Mouse (Mus musculus) natural killer cell, adult 2 months (primary cell): ENCODE results near the gene Oaz2.

ENCODE experiments used
- DNase-seq, 2 experiments: peaks; one replicate each; pipeline ENCODE4 v3.0.0; 2022; ENCODE audit warnings: low spot score in 2 of 2

Oaz2 gene

GRCm38 (mm10) chr9:65692959-65693603, 25.3 kb downstream of the Oaz2 start:
- no peak for DNase-seq

- no peak for DNase-seq
Observed at GRCm38 (mm10) chr9:65695646-65696045, 27.8 kb downstream of the Oaz2 start.

GRCm38 (mm10) chr9:65696337-65696736, 28.5 kb downstream of the Oaz2 start:
- no peak for DNase-seq

GRCm38 (mm10) chr9:65697356-65697755, 29.6 kb downstream of the Oaz2 start:
- DNase-seq, result no peak

GRCm38 (mm10) chr9:65697992-65698391, 30.2 kb downstream of the Oaz2 start:
- DNase-seq, result no peak

- DNase-seq, result no peak
Observed at GRCm38 (mm10) chr9:65700504-65700903, 32.7 kb downstream of the Oaz2 start.

- DNase-seq, result no peak
Observed at GRCm38 (mm10) chr9:65702286-65702685, 34.5 kb downstream of the Oaz2 start.

GRCm38 (mm10) chr9:65703241-65703640, 35.4 kb downstream of the Oaz2 start:
- no peak for DNase-seq

- no peak for DNase-seq
Observed at GRCm38 (mm10) chr9:65703926-65704595, 36.3 kb downstream of the Oaz2 start.

- no peak for DNase-seq
Observed at GRCm38 (mm10) chr9:65718195-65718594, 50.4 kb downstream of the Oaz2 start.

GRCm38 (mm10) chr9:65721161-65721566, 53.4 kb downstream of the Oaz2 start:
- no peak for DNase-seq

- DNase-seq, result no peak
Observed at GRCm38 (mm10) chr9:65724471-65725290, 56.9 kb downstream of the Oaz2 start.

GRCm38 (mm10) chr9:65725291-65725622, 57.5 kb downstream of the Oaz2 start:
- no peak for DNase-seq

- DNase-seq, result no peak
Observed at GRCm38 (mm10) chr9:65726431-65726830, 58.6 kb downstream of the Oaz2 start.

GRCm38 (mm10) chr9:65727491-65727890, 59.7 kb downstream of the Oaz2 start:
- DNase-seq, result no peak

- DNase-seq, result no peak
Observed at GRCm38 (mm10) chr9:65728588-65728987, 60.8 kb downstream of the Oaz2 start.

GRCm38 (mm10) chr9:65734931-65735330, 67.1 kb downstream of the Oaz2 start:
- no peak for DNase-seq
